Mouse (Mus musculus) CH12.LX (cell line): ENCODE measurements around the gene Herc3. TPM values are rescaled to one million over a fixed set of nuclear protein-coding genes. Genes with fewer than 3 reads are reported as not detected.

ENCODE experiments used
- DNase-seq: peaks from one replicate; pipeline ENCODE4 v3.0.0-alpha.2; 2013; ENCODE audit errors: extremely low read depth
- H3K27ac ChIP-seq: 2 replicates; pipeline ENCODE4 v1.5.1; 2012; ENCODE audit warnings: low read depth, mild to moderate bottlenecking, control low read depth, moderate library complexity; ENCODE audit not compliant: insufficient read depth
- H3K27me3 ChIP-seq: replicated peaks from 2 replicates; pipeline ENCODE3; 2012; ENCODE audit warnings: inconsistent platforms
- H3K36me3 ChIP-seq, 2 experiments: replicated peaks in 1 of 2; 2 replicates each; pipeline versions ENCODE3 to v1.6.1; 2012; ENCODE audit warnings: inconsistent platforms in 1 of 2, low read length in 1 of 2, mild to moderate bottlenecking in 1 of 2, mixed read lengths in 1 of 2, moderate library complexity in 1 of 2; ENCODE audit not compliant: control insufficient read depth in 1 of 2, insufficient read depth in 1 of 2
- H3K4me1 ChIP-seq, 2 experiments: 2 replicates each; pipeline ENCODE4 v1.6.1; 2012; ENCODE audit warnings: inconsistent platforms in 1 of 2, moderate library complexity in 1 of 2; ENCODE audit not compliant: insufficient read depth in 2 of 2, control insufficient read depth in 1 of 2
- H3K4me2 ChIP-seq: 2 replicates; pipeline ENCODE4 v1.6.1; 2012; ENCODE audit warnings: low read depth, mild to moderate bottlenecking, control low read depth; ENCODE audit not compliant: poor library complexity, insufficient read depth, severe bottlenecking
- H3K4me3 ChIP-seq, 3 experiments: fragments of 150-350 bp in 1 of 3; sonication (generic) in 1 of 3; replicated peaks in 1 of 3; 2 replicates each; pipeline versions ENCODE3 to v1.5.1; 2011 to 2012; ENCODE audit warnings: low read depth in 2 of 3, low read length in 2 of 3, mild to moderate bottlenecking in 2 of 3, moderate library complexity in 2 of 3, control low read depth in 1 of 3, improper control_type of control experiment in 1 of 3, inconsistent platforms in 1 of 3, mixed read lengths in 1 of 3; ENCODE audit not compliant: poor library complexity in 1 of 3
- H3K79me2 ChIP-seq: replicated peaks from 2 replicates; pipeline ENCODE4 v1.6.1; 2012; ENCODE audit warnings: mild to moderate bottlenecking, moderate library complexity; ENCODE audit not compliant: control insufficient read depth, poor library complexity, insufficient read depth, severe bottlenecking; ENCODE audit errors: extremely low read depth
- H3K9ac ChIP-seq: 2 replicates; pipeline ENCODE4 v1.6.1; 2012; ENCODE audit warnings: low read depth, mild to moderate bottlenecking, control low read depth, moderate library complexity; ENCODE audit not compliant: insufficient read depth
- H3K9me3 ChIP-seq: replicated peaks from 2 replicates; pipeline ENCODE3; 2012; ENCODE audit warnings: low read length, inconsistent platforms, mixed read lengths
- BHLHE40 ChIP-seq: IDR thresholded peaks from 2 replicates; pipeline ENCODE4 v1.6.1; 2011; ENCODE audit warnings: mild to moderate bottlenecking, low read depth, low read length, improper control_type of control experiment
- CHD1 ChIP-seq: IDR thresholded peaks from 2 replicates; pipeline ENCODE4 v1.6.1; 2012; ENCODE audit warnings: low read depth, low read length, improper control_type of control experiment, inconsistent platforms
- CHD2 ChIP-seq: IDR thresholded peaks from 2 replicates; pipeline ENCODE4 v1.6.1; 2011; ENCODE audit warnings: low read length, improper control_type of control experiment
- CTCF ChIP-seq, 2 experiments: IDR thresholded peaks in 1 of 2; conservative IDR thresholded peaks in 1 of 2; 2 replicates each; pipeline ENCODE4 v1.5.1; 2011 to 2012; ENCODE audit warnings: low read depth in 2 of 2, low read length in 2 of 2, improper control_type of control experiment in 1 of 2, inconsistent platforms in 1 of 2, mild to moderate bottlenecking in 1 of 2, moderate library complexity in 1 of 2
- E2F4 ChIP-seq: IDR thresholded peaks from 2 replicates; pipeline ENCODE4 v1.6.1; 2011; ENCODE audit warnings: low read depth, low read length, improper control_type of control experiment; ENCODE audit not compliant: insufficient replicate concordance
- ELF1 ChIP-seq: IDR thresholded peaks from 2 replicates; pipeline ENCODE4 v1.6.1; 2014; ENCODE audit warnings: low read depth, mild to moderate bottlenecking, inconsistent platforms, low read length, improper control_type of control experiment
- EP300 ChIP-seq: IDR thresholded peaks from 2 replicates; pipeline ENCODE4 v1.6.1; 2011; ENCODE audit warnings: low read length, improper control_type of control experiment
- GABPA ChIP-seq: IDR thresholded peaks from 2 replicates; pipeline ENCODE4 v1.6.1; 2012; ENCODE audit warnings: low read depth, low read length, improper control_type of control experiment, inconsistent platforms; ENCODE audit not compliant: insufficient replicate concordance
- HCFC1 ChIP-seq: IDR thresholded peaks from 2 replicates; pipeline ENCODE4 v1.6.1; 2012; ENCODE audit warnings: low read depth, mild to moderate bottlenecking, inconsistent platforms, low read length, improper control_type of control experiment
- JUN ChIP-seq: IDR thresholded peaks from 2 replicates; pipeline ENCODE4 v1.6.1; 2011; ENCODE audit warnings: low read depth, mild to moderate bottlenecking, low read length, improper control_type of control experiment, moderate library complexity; ENCODE audit not compliant: insufficient read depth
- KAT2A ChIP-seq: IDR thresholded peaks from 2 replicates; pipeline ENCODE4 v1.6.1; 2012; ENCODE audit warnings: low read length, improper control_type of control experiment, inconsistent platforms; ENCODE audit not compliant: insufficient replicate concordance
- MAFK ChIP-seq: IDR thresholded peaks from 2 replicates; pipeline ENCODE4 v1.6.1; 2011; ENCODE audit warnings: low read length, improper control_type of control experiment; ENCODE audit not compliant: insufficient replicate concordance
- MAX ChIP-seq: IDR thresholded peaks from 2 replicates; pipeline ENCODE4 v1.6.1; 2011; ENCODE audit warnings: low read length, improper control_type of control experiment
- MAZ ChIP-seq: IDR thresholded peaks from 2 replicates; pipeline ENCODE4 v1.6.1; 2012; ENCODE audit warnings: low read depth, mild to moderate bottlenecking, inconsistent platforms, low read length, improper control_type of control experiment, moderate library complexity
- MEF2A ChIP-seq: IDR thresholded peaks from 2 replicates; pipeline ENCODE4 v1.6.1; 2014; ENCODE audit warnings: low read depth, mild to moderate bottlenecking, inconsistent platforms, low read length, improper control_type of control experiment, borderline replicate concordance
- MXI1 ChIP-seq: IDR thresholded peaks from 2 replicates; pipeline ENCODE4 v1.6.1; 2011; ENCODE audit warnings: mild to moderate bottlenecking, low read depth, low read length, improper control_type of control experiment
- MYC ChIP-seq: IDR thresholded peaks from 2 replicates; pipeline ENCODE4 v1.6.1; 2011; ENCODE audit warnings: low read depth, mild to moderate bottlenecking, improper control_type of control experiment, low read length
- NELFE ChIP-seq: IDR thresholded peaks from 2 replicates; pipeline ENCODE4 v1.6.1; 2011; ENCODE audit warnings: low read depth, low read length, improper control_type of control experiment
- PAX5 ChIP-seq: IDR thresholded peaks from 2 replicates; pipeline ENCODE4 v1.6.1; 2012; ENCODE audit warnings: low read length, inconsistent platforms, mixed read lengths
- POLR2A ChIP-seq: IDR thresholded peaks from 2 replicates; pipeline ENCODE4 v1.6.1; 2011; ENCODE audit warnings: low read depth, mild to moderate bottlenecking, improper control_type of control experiment, low read length
- POLR2AphosphoS2 ChIP-seq: IDR thresholded peaks from 2 replicates; pipeline ENCODE4 v1.6.1; 2011; ENCODE audit warnings: low read depth, low read length, improper control_type of control experiment
- RAD21 ChIP-seq: IDR thresholded peaks from 2 replicates; pipeline ENCODE4 v1.6.1; 2011; ENCODE audit warnings: low read depth, mild to moderate bottlenecking, low read length, improper control_type of control experiment, moderate library complexity
- SIN3A ChIP-seq: IDR thresholded peaks from 2 replicates; pipeline ENCODE4 v1.6.1; 2012; ENCODE audit warnings: low read length, improper control_type of control experiment, inconsistent platforms
- SMC3 ChIP-seq: IDR thresholded peaks from 2 replicates; pipeline ENCODE4 v1.6.1; 2011; ENCODE audit warnings: low read depth, low read length, improper control_type of control experiment
- TBP ChIP-seq: conservative IDR thresholded peaks from 2 replicates; pipeline ENCODE4 v1.6.1; 2011; ENCODE audit warnings: low read depth, low read length, improper control_type of control experiment
- TCF12 ChIP-seq: IDR thresholded peaks from 2 replicates; pipeline ENCODE4 v1.6.1; 2014; ENCODE audit warnings: low read depth, mild to moderate bottlenecking, inconsistent platforms, low read length, improper control_type of control experiment
- USF2 ChIP-seq: conservative IDR thresholded peaks from 2 replicates; pipeline ENCODE4 v1.6.1; 2011; ENCODE audit warnings: low read depth, low read length, improper control_type of control experiment
- ZKSCAN1 ChIP-seq: IDR thresholded peaks from 2 replicates; pipeline ENCODE4 v1.6.1; 2012; ENCODE audit warnings: low read depth, inconsistent platforms, low read length, improper control_type of control experiment, borderline replicate concordance
- ZMIZ1 ChIP-seq: IDR thresholded peaks from 2 replicates; pipeline ENCODE4 v1.6.1; 2012; ENCODE audit warnings: low read depth, mild to moderate bottlenecking, inconsistent platforms, low read length, improper control_type of control experiment
- ZNF384 ChIP-seq: IDR thresholded peaks from 2 replicates; pipeline ENCODE4 v1.6.1; 2012; ENCODE audit warnings: low read depth, low read length, improper control_type of control experiment, inconsistent platforms
- dilution Hi-C: fragments of 300-500 bp; cut with MboI; formaldehyde crosslinking; loops from 2 replicates; pipeline ENCODE4 v1.14.3; 2020; ENCODE audit warnings: low sequenced_read_pairs; ENCODE audit not compliant: extremely low pct_unique_long_range_greater_than_20kb, extremely low pct_ligation_motif_present
- in situ Hi-C: fragments of 300-500 bp; cut with MboI; formaldehyde crosslinking; loops from 3 replicates; pipeline ENCODE4 v1.14.3; 2019; ENCODE audit warnings: low sequenced_read_pairs, low pct_ligation_motif_present, low pct_unique_long_range_greater_than_20kb, mixed read lengths
- polyA plus RNA-seq: library from polyadenylated mRNA; unstranded; fragments of >175 nt; gene quantifications from 2 replicates; pipeline ENCODE4 v1.2.1, GENCODE M21; 2012; ENCODE audit warnings: low read depth; ENCODE audit not compliant: insufficient read length
- total RNA-seq, 2 experiments: library from RNA; depleted of rRNA; stranded (reverse); fragments of 300-350 nt in 1 of 2; fragments of >200 nt in 1 of 2; gene quantifications; 2 replicates each; pipeline ENCODE4 v1.2.3; 2012 to 2014

The Herc3 gene
- total and polyA plus RNA-seq, 3 experiments = 15.7 to 19.1 (median 17.8) TPM

DNA sequence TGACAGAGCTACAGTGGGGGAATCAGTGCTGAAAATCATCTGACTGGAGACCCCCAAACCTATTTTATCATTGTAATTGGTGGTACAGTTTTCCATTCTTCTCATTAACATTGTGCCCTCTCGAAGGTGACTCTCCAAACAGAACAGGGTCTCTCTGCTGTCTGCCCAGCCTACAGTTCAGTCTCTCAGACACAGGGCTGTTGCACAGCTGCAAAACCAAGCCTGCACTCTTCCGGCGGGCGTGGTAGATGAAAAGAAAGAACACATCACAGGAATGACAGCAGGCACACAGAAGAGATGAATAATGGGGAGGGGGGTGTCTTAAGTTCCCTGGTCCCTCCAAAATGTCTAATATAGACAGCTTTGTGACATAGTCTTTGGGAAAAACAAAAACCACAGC is 102.9 kb downstream of the Herc3 start:
- Histone ChIP-seq H3K79me2 (no peaks in the 10 kb centered on the region), H3K36me3 (no peaks in the 10 kb centered on the region), H3K9ac (no peak overlapping the region), H3K27ac (no peak overlapping the region), H3K4me3 (no peak overlapping the region), H3K4me1 (peaks cover 18 to 49% of the 10 kb centered on the region in 2 experiments), H3K9me3 (no peaks in the 10 kb centered on the region), H3K4me2 (no peak overlapping the region), H3K27me3 (no peaks in the 10 kb centered on the region)
- dilution Hi-C loops (no loop called here), in situ Hi-C loops (no loop called here)
- TF ChIP-seq NELFE (no peak), SMC3 (no peak), TBP (no peak), ELF1 (no peak), HCFC1 (no peak), POLR2A (no peak), MAFK (no peak), PAX5 (no peak), TCF12 (no peak), MYC (no peak)
- DNase-seq = no peak

DNA sequence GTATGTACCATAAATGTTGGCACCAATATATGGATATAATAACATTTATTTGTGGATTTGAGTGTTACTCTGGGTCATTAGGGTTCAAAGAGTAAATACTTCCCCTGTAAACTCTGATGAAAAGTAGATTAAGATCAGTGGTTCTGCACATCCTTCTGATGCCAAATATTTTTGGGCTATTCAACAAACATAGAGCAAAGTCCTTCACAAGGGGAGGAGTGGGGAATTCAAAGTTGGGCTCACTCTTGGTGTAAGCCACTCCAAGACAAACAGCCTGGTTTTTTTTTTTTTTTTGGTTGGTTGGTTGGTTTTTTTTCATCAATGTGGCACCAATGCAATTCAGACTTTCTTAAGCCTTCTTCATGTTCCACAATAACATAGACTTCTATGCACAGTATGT is 106.5 kb downstream of the Herc3 start:
- H3K9ac ChIP-seq = no peak overlapping the region
- dilution Hi-C loops = no loop called here
- no peak overlapping the region for H3K4me3 ChIP-seq

DNA sequence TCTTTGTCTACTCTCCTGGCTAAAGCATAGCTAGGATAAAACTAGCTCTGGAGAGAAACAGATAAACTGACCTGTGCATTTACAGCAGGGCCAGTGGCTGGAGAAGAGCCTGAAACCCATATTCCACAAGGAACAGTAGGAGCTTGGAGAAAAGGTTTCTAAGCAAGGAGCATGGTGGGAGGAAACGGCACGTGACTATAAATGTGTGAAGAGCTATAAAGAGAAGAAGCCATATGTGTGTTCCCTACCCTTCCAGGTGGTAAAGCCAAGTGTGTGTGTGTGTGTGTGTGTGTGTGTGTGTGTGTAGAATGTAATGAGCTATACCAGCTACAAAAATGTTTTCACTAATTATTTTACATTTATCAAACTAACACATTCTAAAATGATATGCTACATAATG is 111.0 kb downstream of the Herc3 start:
- H3K36me3 ChIP-seq = no peaks in the 10 kb centered on the region
- H3K9ac ChIP-seq = no peak overlapping the region
- H3K4me1 ChIP-seq = no peaks in the 10 kb centered on the region; a peak in 1 of 4 replicates
- no peak overlapping the region for H3K4me3 ChIP-seq
- no peak overlapping the region for H3K4me2 ChIP-seq
- no peaks in the 10 kb centered on the region for H3K9me3 ChIP-seq
- no peaks in the 10 kb centered on the region for H3K27me3 ChIP-seq
- in situ Hi-C loops = no loop called here
- DNase-seq = no peak
- H3K79me2 ChIP-seq = no peaks in the 10 kb centered on the region
- dilution Hi-C loops = no loop called here
- no peak overlapping the region for H3K27ac ChIP-seq
- TF ChIP-seq MEF2A (no peak), USF2 (no peak), JUN (no peak), MXI1 (no peak), BHLHE40 (no peak), MAFK (no peak), GABPA (no peak), SIN3A (no peak), E2F4 (no peak), POLR2A (no peak), TCF12 (no peak), CTCF (conservative IDR thresholded peaks at IDR 0.05 in 1 of 2, IDR thresholded peaks at IDR 0.05 in 1 of 2; ENCODE audit: low read depth in 2 of 2, low read length in 2 of 2) (no peak), POLR2AphosphoS2 (no peak), NELFE (no peak), CHD1 (no peak), KAT2A (no peak)

More for the DNA sequence above, 106.5 kb downstream of the Herc3 start:
- Histone ChIP-seq H3K79me2 (no peaks in the 10 kb centered on the region), H3K27me3 (no peaks in the 10 kb centered on the region), H3K4me2 (no peak overlapping the region), H3K4me1 (peaks cover 2 to 16% of the 10 kb centered on the region in 2 experiments; a peak in 2 of 4 replicates), H3K27ac (no peak overlapping the region), H3K9me3 (no peaks in the 10 kb centered on the region), H3K36me3 (no peaks in the 10 kb centered on the region)
- in situ Hi-C loops = no loop called here
- no peak for DNase-seq
- no peak for TF ChIP-seq MXI1
- TF ChIP-seq MAZ = no peak
- no peak for TF ChIP-seq ZMIZ1
- no peak for TF ChIP-seq MEF2A
- no peak for TF ChIP-seq ELF1
- no peak for TF ChIP-seq ZKSCAN1
- TF ChIP-seq ZNF384 = no peak
- no peak for TF ChIP-seq MAX
- TF ChIP-seq KAT2A = no peak
- TF ChIP-seq SMC3 = no peak
- no peak for TF ChIP-seq EP300
- no peak for TF ChIP-seq MAFK
- TF ChIP-seq TBP = no peak
- TF ChIP-seq RAD21 = no peak
- no peak for TF ChIP-seq CHD1
- TF ChIP-seq CHD2 = no peak
